Mouse (Mus musculus) midbrain, embryonic 15.5 days (tissue): ENCODE data around the gene Tmx2. TPM values are rescaled to one million over a fixed set of nuclear protein-coding genes. Genes with fewer than 3 reads are reported as not detected.

Experiments
- ATAC-seq: fragments of 200-750 bp; cut with Nextera tagmentation; replicated peaks from 2 replicates; pipeline ENCODE4 v1.8.0; 2017; ENCODE audit warnings: moderate TSS enrichment
- H3K27ac ChIP-seq: fragments of 300-500 bp; sonication (generic); 2 replicates; pipeline ENCODE4 v1.5.1; 2015; ENCODE audit warnings: mild to moderate bottlenecking, inconsistent platforms
- H3K27me3 ChIP-seq: fragments of 300-500 bp; sonication (generic); replicated peaks from 2 replicates; pipeline ENCODE4 v1.6.1; 2015; ENCODE audit warnings: inconsistent platforms
- H3K36me3 ChIP-seq: fragments of 300-500 bp; sonication (generic); replicated peaks from 2 replicates; pipeline ENCODE4 v1.6.1; 2015; ENCODE audit warnings: inconsistent platforms
- H3K4me1 ChIP-seq: fragments of 300-500 bp; sonication (generic); 2 replicates; pipeline ENCODE4 v1.6.1; 2015; ENCODE audit warnings: inconsistent platforms
- H3K4me2 ChIP-seq: fragments of 300-500 bp; sonication (generic); 2 replicates; pipeline ENCODE4 v1.6.1; 2015; ENCODE audit warnings: inconsistent platforms, mild to moderate bottlenecking, moderate library complexity
- H3K4me3 ChIP-seq: fragments of 300-500 bp; sonication (generic); 2 replicates; pipeline ENCODE4 v1.5.1; 2015; ENCODE audit warnings: mild to moderate bottlenecking, inconsistent platforms
- H3K9ac ChIP-seq: fragments of 300-500 bp; sonication (generic); 2 replicates; pipeline ENCODE4 v1.6.1; 2015; ENCODE audit warnings: mild to moderate bottlenecking, inconsistent platforms
- H3K9me3 ChIP-seq: fragments of 300-500 bp; sonication (generic); 2 replicates; pipeline ENCODE4 v1.6.1; 2016; ENCODE audit warnings: inconsistent platforms
- WGBS: fragments of 180-500 bp; shearing (Covaris S2); methylation state at CpG from one replicate; pipeline ENCODE4 v1.1.7; 2015; ENCODE audit warnings: mixed read lengths; 5-methylcytosine and 5-hydroxymethylcytosine counted together
- polyA plus RNA-seq: library from polyadenylated mRNA; unstranded; fragments of >200 nt; fragmentation: Nextera tagmentation; extraction: Ambion mirVana; gene quantifications from 2 replicates; pipeline ENCODE4 v1.2.1, GENCODE M21; 2015

The Tmx2 gene
- polyA plus RNA-seq, 1 experiment from 2014 or later = 279 TPM

- H3K36me3 ChIP-seq = peaks cover 7% of the 10 kb centered on the region
- H3K9me3 ChIP-seq = no peaks in the 10 kb centered on the region
Observed at GRCm38 (mm10) chr2:84714811-84715561, 36.0 kb upstream of the Tmx2 start, which contains the start of gene Zdhhc5. Gene Zdhhc5, minus strand, starts transcription at chr2:84715180.

DNA sequence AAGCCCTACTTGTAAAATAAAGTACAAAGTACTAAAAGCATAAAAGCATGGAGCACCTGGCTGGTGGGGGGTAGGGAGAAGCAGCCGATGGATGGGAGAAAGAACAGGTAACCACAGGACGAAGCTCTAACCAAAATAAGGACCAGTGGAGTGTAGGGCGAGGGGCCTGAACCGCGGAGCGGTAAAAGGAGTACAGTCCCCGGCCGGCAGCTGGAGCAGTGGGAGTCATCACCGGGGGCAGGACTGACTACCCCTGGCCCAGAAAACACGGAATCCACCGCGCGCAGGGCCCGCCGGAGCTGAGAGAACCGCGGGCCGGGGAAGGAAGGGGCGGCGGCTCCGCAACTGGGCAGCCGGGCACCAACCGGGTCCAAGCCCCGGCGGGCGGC, 35.5 kb upstream of the Tmx2 start:
- no peaks in the 10 kb centered on the region for H3K27me3 ChIP-seq
- H3K27ac ChIP-seq = peak overlapping the region; percentile 96
- peak; percentile 24; the same call in 1 of the 2 replicates for ATAC-seq
- peaks cover 27% of the 10 kb centered on the region for H3K4me1 ChIP-seq
- peak overlapping the region; percentile 59 for H3K4me2 ChIP-seq
- H3K9me3 ChIP-seq = no peaks in the 10 kb centered on the region
- H3K36me3 ChIP-seq = peaks cover 9% of the 10 kb centered on the region
- WGBS = 0% methylated on average over 26 of the region's 26 CpGs
- H3K9ac ChIP-seq = peak overlapping the region; percentile 92
- peak overlapping the region; percentile 88 for H3K4me3 ChIP-seq

More at GRCm38 (mm10) chr2:84714811-84715561, 36.0 kb upstream of the Tmx2 start, which contains the start of gene Zdhhc5:
- Histone ChIP-seq H3K9ac (peak within 1 kb of the TSS; percentile 92), H3K27me3 (no peaks in the 10 kb centered on the region), H3K27ac (peak within 1 kb of the TSS; percentile 96), H3K4me2 (peak within 1 kb of the TSS; percentile 90), H3K4me3 (peak within 1 kb of the TSS; percentile 88), H3K4me1 (peaks cover 23% of the 10 kb centered on the region)
- ATAC-seq = peak; percentile 97
- WGBS = under 1% methylated on average over 92 of the region's 107 CpGs

GRCm38 (mm10) chr2:84711898-84712297, 33.0 kb upstream of the Tmx2 start:
- Histone ChIP-seq H3K4me2 (no peak overlapping the region), H3K27me3 (no peaks in the 10 kb centered on the region), H3K36me3 (peaks cover 16% of the 10 kb centered on the region), H3K27ac (no peak overlapping the region), H3K4me1 (peaks cover 42% of the 10 kb centered on the region), H3K9ac (no peak overlapping the region), H3K4me3 (no peak overlapping the region), H3K9me3 (no peaks in the 10 kb centered on the region)
- 90% methylated on average over 2 of the region's 2 CpGs for WGBS
- ATAC-seq = no peak

DNA sequence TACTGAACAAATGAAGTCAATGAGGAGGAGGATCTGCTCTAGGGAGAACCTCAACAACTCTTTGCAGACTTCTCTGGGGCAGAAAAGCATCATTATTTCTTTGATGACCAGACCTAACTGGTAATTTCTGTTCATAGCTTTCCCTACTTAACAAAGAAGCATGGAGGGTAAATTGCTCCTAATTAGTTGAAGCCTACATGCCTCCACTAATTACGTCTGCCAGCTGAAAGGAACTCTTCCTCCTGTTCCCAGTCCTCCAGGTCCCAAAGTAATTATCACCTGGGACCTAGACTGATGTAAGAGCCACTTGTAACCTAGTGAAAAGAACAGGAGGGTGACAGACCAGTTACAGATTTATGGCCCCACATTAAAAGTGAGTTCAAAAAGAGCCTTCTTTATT, 28.6 kb upstream of the Tmx2 start:
- ATAC-seq = no peak
- Histone ChIP-seq H3K36me3 (peaks cover 16% of the 10 kb centered on the region), H3K9ac (no peak overlapping the region), H3K27ac (no peak overlapping the region), H3K4me1 (peaks cover 24% of the 10 kb centered on the region), H3K27me3 (no peaks in the 10 kb centered on the region), H3K4me2 (no peak overlapping the region), H3K9me3 (no peaks in the 10 kb centered on the region), H3K4me3 (no peak overlapping the region)
- 71% methylated on average over 1 of the region's 1 CpGs for WGBS

DNA sequence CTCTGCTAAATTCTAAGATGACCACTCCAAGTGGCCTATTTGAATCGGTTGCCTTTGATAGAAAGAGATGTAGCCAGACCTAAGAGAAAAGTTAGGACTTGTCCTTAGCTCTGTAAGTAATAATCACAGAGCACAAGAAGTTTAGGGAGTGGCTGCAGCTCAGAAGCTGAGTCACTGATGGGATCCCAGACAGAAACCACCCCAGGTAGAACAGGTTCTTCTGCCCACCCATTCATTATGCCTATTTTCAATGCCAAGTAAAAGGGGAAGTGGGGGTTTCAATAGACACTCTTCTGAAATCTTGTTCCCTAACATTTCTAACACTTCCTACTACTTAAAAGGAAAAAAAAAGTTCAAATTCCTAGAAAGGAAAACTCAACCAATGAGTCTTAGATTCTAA, 26.4 kb upstream of the Tmx2 start:
- Histone ChIP-seq H3K4me3 (no peak overlapping the region), H3K4me2 (no peak overlapping the region), H3K4me1 (peaks cover 19% of the 10 kb centered on the region), H3K9me3 (no peaks in the 10 kb centered on the region), H3K27ac (no peak overlapping the region), H3K9ac (no peak overlapping the region), H3K27me3 (no peaks in the 10 kb centered on the region), H3K36me3 (peaks cover 13% of the 10 kb centered on the region)
- 91% methylated on average over 1 of the region's 1 CpGs for WGBS
- ATAC-seq = no peak

DNA sequence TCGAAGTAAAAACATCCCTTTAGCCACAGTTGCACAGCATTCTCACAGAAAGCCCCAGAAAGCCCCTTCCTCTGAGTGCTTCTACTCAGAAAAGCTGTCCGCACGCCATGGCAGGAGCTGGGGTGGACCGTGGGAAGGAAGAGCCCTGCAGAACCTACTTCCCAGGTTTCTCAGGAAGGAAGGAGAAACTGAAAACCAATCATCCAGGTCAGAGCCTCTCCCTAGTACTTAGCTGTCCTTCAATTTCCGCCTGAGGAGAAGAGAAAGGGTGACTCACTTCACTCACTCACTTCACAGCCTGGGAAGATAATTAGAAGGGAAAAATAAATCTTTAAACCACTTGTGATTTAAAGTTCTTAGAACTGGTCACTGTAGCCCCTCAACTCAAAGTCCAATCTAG, 25.4 kb upstream of the Tmx2 start:
- 77% methylated on average over 5 of the region's 5 CpGs for WGBS
- Histone ChIP-seq H3K36me3 (peaks cover 7% of the 10 kb centered on the region; the same call in 1 of the 2 replicates), H3K4me3 (no peak overlapping the region), H3K4me1 (peaks cover 15% of the 10 kb centered on the region), H3K27ac (no peak overlapping the region), H3K27me3 (no peaks in the 10 kb centered on the region), H3K9ac (no peak overlapping the region), H3K4me2 (no peak overlapping the region), H3K9me3 (no peaks in the 10 kb centered on the region)
- no peak for ATAC-seq

- no peaks in the 10 kb centered on the region for H3K9me3 ChIP-seq
- ATAC-seq = no peak
- H3K36me3 ChIP-seq = peaks cover 3% of the 10 kb centered on the region; the same call in 1 of the 2 replicates
- H3K27me3 ChIP-seq = no peaks in the 10 kb centered on the region
- no peak overlapping the region for H3K9ac ChIP-seq
- H3K4me3 ChIP-seq = no peak overlapping the region
- 98% methylated on average over 1 of the region's 1 CpGs for WGBS
- H3K27ac ChIP-seq = no peak overlapping the region
- H3K4me2 ChIP-seq = no peak overlapping the region
- peaks cover 7% of the 10 kb centered on the region; the same call in 1 of the 2 replicates for H3K4me1 ChIP-seq
Observed at GRCm38 (mm10) chr2:84703497-84703896, 24.6 kb upstream of the Tmx2 start.

DNA sequence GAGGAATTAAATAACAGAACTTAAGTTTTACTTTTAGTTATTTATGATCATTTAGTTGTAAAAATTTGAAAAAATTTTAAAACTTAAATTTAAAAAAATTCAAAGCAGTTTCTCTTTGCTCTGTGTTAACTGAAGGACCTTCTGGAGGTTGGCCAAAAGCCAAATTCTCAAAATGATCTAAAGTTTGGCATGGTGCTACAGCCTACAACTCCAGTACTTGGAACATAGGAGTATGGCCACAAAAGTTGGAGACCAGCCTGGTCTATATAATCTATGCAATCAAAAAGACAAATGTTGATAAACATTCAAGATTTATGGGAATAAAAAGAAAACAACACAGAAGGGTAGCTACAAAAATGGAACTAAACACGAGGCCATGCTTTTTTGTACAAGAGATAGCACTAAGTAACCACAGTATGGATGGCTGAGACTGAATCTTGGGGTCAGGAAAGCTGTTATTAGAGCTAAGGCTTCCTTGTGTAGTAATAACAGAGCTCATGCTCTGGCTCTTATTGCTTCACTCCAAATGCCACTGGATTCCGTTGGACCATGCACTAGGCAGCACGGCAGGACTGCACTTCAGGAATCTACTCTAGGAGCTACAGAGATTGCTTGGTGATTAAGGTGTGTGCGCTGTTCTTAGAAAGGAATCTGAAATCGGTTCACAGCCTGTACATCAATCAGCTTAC, 16.2 kb upstream of the Tmx2 start:
- Histone ChIP-seq H3K36me3 (peaks cover 42% of the 10 kb centered on the region), H3K9ac (no peak overlapping the region), H3K9me3 (no peaks in the 10 kb centered on the region), H3K4me2 (no peak overlapping the region), H3K27ac (no peak overlapping the region), H3K4me3 (no peak overlapping the region), H3K27me3 (no peaks in the 10 kb centered on the region), H3K4me1 (no peaks in the 10 kb centered on the region)
- 93% methylated on average over 5 of the region's 5 CpGs for WGBS
- ATAC-seq = no peak

DNA sequence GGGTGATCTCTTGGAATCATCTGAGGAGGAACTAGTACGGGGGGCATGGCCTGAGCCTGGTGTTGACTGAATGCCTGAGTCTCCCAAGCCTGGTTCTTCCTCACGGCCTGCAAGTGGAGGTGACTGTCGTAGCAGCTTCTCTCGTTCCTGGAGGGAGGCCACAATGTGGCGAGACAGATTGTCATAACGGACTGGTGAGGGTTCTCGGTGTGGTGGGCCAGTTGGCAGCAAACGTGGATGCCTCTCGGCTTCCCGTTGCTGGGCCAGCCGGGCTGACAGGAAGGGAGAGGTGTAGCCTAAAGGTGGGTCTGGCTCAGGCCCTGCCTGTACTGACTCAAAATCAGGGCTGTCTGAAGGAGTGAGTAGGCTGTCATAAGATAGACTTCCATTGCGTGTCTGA, 11.1 kb upstream of the Tmx2 start:
- H3K9me3 ChIP-seq = no peaks in the 10 kb centered on the region
- H3K9ac ChIP-seq = no peak overlapping the region
- no peaks in the 10 kb centered on the region for H3K4me1 ChIP-seq
- H3K4me3 ChIP-seq = no peak overlapping the region
- WGBS = 92% methylated on average over 12 of the region's 12 CpGs
- H3K4me2 ChIP-seq = no peak overlapping the region
- no peak for ATAC-seq
- H3K36me3 ChIP-seq = peaks cover 73% of the 10 kb centered on the region
- no peaks in the 10 kb centered on the region for H3K27me3 ChIP-seq
- no peak overlapping the region for H3K27ac ChIP-seq

DNA sequence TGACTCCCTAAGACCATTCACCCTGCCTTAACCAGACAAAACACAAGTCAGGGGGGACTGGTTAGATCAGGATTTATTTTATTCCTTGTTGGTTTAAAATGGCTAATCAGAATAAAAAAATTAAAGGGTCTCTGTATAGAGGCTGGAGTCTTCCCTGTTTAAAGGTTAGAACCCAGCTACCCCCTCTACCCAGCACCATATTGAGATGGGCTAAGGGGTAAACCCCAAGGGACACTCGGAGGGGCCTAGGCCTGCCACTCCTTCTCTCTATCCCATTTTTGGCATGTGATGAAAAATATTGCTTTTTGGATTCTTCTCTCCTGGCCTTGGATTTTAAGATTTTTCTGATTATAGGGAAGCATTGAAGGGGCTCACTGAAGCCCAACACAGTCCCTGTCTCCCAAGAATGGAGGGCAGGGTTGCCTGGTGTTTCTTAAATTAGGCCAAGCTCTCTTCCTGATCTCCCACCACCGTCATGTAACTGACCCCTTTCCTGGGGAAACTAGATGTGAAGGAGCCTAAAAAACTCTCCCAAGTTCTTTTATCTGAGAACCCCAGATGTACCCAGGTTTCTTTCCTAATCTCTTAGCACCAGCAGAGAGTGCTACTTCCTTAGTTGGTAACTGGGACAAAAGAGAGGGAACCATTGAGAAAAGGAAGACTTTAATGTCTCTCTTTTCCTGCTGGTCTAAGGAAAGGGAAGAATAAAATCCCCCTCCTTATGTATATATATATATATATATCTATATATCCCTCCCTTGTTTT, 9.3 kb upstream of the Tmx2 start:
- peaks cover 65% of the 10 kb centered on the region for H3K36me3 ChIP-seq
- no peaks in the 10 kb centered on the region for H3K4me1 ChIP-seq
- no peaks in the 10 kb centered on the region for H3K9me3 ChIP-seq
- H3K4me2 ChIP-seq = no peak overlapping the region
- no peak overlapping the region for H3K4me3 ChIP-seq
- no peak overlapping the region for H3K9ac ChIP-seq
- WGBS = 77% methylated on average over 2 of the region's 2 CpGs
- H3K27me3 ChIP-seq = no peaks in the 10 kb centered on the region
- H3K27ac ChIP-seq = no peak overlapping the region
- no peak for ATAC-seq

GRCm38 (mm10) chr2:84682605-84683183, 3.8 kb upstream of the Tmx2 start:
- 89% methylated on average over 6 of the region's 6 CpGs for WGBS
- ATAC-seq = no peak
- no peak overlapping the region for H3K4me3 ChIP-seq

More at GRCm38 (mm10) chr2:84682605-84683183, 3.8 kb upstream of the Tmx2 start:
- no peaks in the 10 kb centered on the region for H3K27me3 ChIP-seq
- H3K4me2 ChIP-seq = no peak overlapping the region
- H3K27ac ChIP-seq = no peak overlapping the region
- H3K4me1 ChIP-seq = peaks cover 11% of the 10 kb centered on the region
- peaks cover 21% of the 10 kb centered on the region for H3K36me3 ChIP-seq
- H3K9ac ChIP-seq = no peak overlapping the region
- no peaks in the 10 kb centered on the region for H3K9me3 ChIP-seq
